In the genomic region with DNA sequence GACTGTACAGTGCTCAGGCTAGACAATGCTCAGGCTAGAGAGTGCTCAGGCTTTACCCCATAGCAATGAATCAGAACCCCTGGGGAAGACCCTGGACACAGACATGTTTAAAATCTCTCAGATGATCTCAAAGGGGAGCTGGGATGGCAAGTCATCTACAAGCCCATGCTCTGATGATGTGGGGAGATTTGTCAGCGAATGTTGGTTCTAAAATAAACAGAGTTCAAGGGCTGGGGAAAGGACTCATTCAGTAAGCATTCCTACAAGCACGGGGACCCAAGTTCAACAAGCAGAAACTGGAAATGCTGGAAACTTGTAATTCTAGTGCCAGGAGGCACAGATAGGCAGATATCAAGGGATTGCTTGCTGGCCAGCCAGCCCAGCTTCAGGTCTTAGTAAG, we compare ENCODE assay signal across 11 mouse cellular contexts.
"Had no signal": no experiment of that assay in that cellular context is flagged by ENCODE, and none has a peak within 500 bp of the region (broad histone marks: within the 10 kb centered on the region; RNA-seq: fewer than 3 reads in every experiment).

No protein-coding gene starts in this region.

- H3K27me3 ChIP-seq: lung, embryonic 15.5 days; midbrain, embryonic 15.5 days; neural tube, embryonic 12.5 days; neural tube, embryonic 15.5 days had no signal

- ATAC-seq: intestine, postnatal 0 days; midbrain, embryonic 15.5 days had no signal

- DNase-seq: kidney, adult 2 months; kidney, postnatal 25 days; layer of hippocampus, postnatal 36 days; liver, embryonic 13.5 days; thymus, adult 2 months; thymus, postnatal 14 days had no signal
